Mouse (Mus musculus) hematopoietic stem cell, adult 5-6 weeks (primary cell): ENCODE measurements around the gene Hira. TPM values are rescaled to one million over a fixed set of nuclear protein-coding genes. Genes with fewer than 3 reads are reported as not detected.
A peak's percentile ranks its signal among the peaks of the same experiment; 100 is the strongest.
"Not testable (repeated sequence)": the region's sequence is repeated elsewhere in the genome, so short reads cannot be mapped to it uniquely, and the experiment has no call there.

Experiments used
- ATAC-seq, 2 experiments: fragments of 125-278 bp in 1 of 2; replicated peaks in 1 of 2; 2 replicates each; pipeline ENCODE4 v1.8.0; 2016 to 2017; ENCODE audit warnings: inconsistent platforms in 2 of 2, mild to moderate bottlenecking in 2 of 2, moderate number of reproducible peaks in 2 of 2, low read depth in 1 of 2, moderate TSS enrichment in 1 of 2; ENCODE audit not compliant: low FRiP score in 2 of 2, poor library complexity in 2 of 2, severe bottlenecking in 2 of 2, insufficient read depth in 1 of 2, low TSS enrichment in 1 of 2
- total RNA-seq: library from RNA; stranded (forward); fragments of 172-1452, 232-1000 nt; gene quantifications from 2 replicates; pipeline ENCODE4 v1.2.3, GENCODE M21; 2017

The Hira gene
- 65.7 and 77.8 TPM in 2 replicates for total RNA-seq

DNA sequence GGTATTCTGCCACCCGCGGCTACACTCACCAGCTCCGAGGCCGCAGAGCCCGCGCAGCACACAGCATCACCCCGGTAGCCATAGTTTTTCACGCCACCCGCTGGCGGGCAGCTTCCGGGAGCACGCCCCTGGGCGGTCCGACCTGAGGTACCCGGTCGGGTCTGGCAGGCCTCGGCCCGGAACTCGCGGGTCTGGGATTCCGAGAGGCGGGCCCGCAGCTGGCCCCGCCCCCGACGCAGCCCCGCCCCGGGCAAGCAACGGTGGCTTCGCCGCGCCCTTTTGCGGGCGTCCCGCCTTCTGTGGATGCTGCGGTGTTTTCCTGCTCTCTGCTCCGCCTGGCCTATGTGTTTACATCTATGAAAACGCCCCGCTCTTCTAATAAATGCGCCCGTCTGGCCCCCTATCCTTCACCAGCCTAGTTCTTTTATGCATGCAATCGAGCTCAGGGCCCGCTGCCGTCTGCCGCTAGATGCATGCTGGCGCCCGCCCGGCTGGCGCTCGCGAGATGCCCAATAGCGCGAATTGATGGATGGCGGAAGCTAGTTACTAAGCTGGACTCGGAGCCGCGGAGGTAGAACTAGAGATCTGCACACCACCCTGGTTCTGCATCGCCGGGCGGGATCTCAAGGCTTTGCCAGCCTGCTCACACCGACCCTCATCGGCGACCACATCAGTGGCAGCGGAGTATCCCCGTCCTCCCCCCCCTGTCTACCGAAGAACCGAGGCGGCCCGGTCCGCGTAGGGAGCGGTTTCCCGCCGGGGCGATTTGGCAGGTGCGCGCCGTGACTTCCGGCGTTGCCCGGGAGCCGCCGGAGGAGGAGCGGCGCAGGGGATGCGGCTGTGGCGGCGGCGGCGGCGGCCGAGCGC lies at the start of gene Hira, which contains the start of gene Mrpl40:
Gene Hira, plus strand, starts transcription at position 596 of the 867 bp plus-strand sequence.
Gene Mrpl40, minus strand, starts transcription at position 421 of the 867 bp plus-strand sequence.
- peak; percentile 82 to 88 for ATAC-seq

GRCm38 (mm10) chr16:18828630-18829029 lies 48.2 kb upstream of the Hira start:
- no peak for ATAC-seq

DNA sequence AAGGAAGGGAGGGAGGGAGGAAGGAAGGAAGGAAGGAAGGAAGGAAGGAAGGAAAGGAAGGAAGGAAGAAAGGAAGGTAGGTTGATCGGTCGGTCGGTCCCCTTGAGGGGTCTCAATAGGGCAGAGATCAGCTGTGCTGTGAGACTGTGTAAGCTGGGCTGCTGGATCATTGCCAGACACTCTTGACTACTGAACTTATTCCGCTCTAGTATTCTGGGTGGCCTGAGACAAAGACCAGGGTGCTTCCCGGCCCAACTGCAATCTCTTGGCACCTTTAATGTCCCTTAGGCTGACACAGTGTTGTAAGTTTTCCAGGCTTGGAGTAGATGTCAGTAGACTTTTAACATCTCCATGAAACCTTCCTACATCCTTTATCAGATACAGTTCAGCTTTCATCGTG lies 47.7 kb upstream of the Hira start:
- no peak for ATAC-seq

GRCm38 (mm10) chr16:18833486-18833885 lies 43.4 kb upstream of the Hira start:
- no peak for ATAC-seq

DNA sequence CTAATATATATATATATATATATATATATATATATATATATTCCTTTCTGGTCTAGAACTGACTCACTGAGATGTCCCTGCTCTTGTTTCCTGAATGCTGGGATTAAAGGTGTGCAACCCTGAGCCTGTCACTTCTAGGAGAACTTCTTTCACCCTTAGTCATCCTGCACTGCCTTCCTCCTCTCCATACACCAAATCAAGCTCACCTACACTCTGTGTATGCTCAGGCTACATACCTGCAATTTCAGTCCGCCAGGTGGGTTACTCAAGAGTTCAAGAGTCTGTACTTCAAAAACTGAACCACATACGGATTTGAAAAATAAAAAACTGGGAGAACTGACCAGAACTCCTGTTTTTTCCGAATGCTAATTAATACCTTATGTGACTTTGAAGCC lies 40.8 kb upstream of the Hira start:
- no peak for ATAC-seq

- peak; percentile 99 for ATAC-seq
These were observed 40.2 kb upstream of the Hira start, which contains the start of the genes 2510002D24Rik and Gm28539 for GRCm38 (mm10) chr16:18836468-18837208. TSS of gene 2510002D24Rik (plus strand) at chr16:18836578. TSS of gene Gm28539 (plus strand) at chr16:18836584.

GRCm38 (mm10) chr16:18838346-18838745 lies 38.5 kb upstream of the Hira start:
- ATAC-seq, result no peak

GRCm38 (mm10) chr16:18846301-18846820 lies 30.5 kb upstream of the Hira start:
- ATAC-seq, result no peak

DNA sequence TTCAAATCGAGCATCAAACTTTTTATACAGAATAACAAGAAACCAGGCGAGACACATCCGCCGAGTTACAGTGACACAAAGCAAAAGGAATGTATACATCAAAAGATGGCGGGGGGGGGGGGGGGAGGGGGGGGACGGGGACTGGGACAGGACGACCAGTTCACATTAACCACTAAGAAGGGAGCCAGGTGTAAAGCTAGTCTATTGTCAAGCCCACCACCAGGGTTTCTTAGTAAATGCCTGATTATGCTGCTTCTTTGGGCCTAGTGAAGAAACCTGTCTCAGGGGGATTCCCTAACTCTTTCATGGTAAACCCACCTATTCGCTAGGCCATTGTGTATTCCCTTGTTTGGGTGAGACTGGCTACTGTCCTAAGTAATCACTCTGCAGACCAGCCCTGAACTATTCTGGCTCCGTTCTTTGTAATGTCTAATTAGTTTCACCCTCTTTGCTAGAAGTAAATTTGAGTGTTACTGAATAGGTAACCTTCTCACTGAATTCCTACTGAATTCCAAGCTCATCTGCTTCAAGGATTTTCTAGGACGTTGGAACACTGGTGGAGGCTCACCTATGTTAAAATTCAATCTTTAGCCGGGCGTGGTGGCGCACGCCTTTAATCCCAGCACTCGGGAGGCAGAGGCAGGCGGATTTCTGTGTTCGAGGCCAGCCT lies 27.2 kb upstream of the Hira start:
- not testable (repeated sequence) for ATAC-seq

- ATAC-seq, result peak; percentile 32 to 48; a peak in 2 of 4 replicates
These were observed 18.3 kb upstream of the Hira start for GRCm38 (mm10) chr16:18858551-18858950.

DNA sequence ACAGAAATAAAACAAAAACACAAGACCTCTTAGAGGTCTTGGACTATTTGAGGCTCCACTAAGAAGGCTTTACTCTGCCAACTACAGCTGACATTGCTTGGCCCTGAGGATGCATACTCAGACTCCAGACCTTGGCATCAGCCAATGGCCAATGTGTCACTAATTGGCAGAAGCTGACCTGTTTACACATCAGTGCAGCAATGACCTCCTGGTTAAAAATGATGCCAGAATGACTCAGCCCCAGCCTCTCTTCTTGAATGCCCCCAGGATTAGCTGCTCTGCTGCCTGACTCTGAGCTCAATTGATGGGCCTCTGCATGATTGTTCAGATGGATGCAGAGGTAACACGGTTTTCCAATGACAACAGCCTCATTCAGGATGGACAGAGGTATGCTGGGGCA lies 16.7 kb upstream of the Hira start:
- no peak for ATAC-seq

DNA sequence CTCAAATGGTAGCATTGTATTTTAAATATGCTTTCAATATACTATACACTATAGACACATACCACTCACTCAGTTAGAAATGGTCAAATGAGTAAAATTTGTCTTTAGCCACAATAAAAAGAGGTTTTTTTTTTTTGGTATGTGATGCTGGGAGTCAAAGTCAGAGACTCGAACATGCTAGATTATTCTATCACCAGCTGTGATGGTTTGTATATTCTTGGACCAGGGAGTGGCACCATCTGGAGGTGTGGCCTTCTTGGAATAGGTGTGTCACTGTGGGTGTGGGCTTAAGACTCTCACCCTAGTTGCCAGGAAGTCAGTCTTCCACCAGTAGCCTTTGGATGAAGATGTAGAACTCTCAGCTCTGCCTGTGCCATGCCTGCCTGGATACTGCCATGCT lies 6.3 kb upstream of the Hira start:
- ATAC-seq, result not testable (repeated sequence)

DNA sequence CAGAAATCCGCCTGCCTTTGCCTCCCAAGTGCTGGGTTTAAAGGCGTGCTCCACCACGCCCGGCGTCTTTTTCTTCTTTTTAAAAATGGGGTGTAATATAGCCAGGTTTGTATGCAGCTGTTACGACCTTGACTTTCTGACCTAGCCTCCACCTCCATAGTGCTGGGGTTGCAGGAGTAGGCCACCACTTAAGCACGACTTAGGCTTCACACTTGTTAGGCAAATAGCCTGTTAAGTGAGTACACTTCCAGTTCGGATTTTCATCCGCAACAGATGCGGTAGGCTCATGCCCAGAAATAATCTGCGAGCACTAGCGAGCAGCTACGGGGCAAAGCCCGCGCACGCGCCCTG lies 771 bp upstream of the Hira start:
- no peak for ATAC-seq

DNA sequence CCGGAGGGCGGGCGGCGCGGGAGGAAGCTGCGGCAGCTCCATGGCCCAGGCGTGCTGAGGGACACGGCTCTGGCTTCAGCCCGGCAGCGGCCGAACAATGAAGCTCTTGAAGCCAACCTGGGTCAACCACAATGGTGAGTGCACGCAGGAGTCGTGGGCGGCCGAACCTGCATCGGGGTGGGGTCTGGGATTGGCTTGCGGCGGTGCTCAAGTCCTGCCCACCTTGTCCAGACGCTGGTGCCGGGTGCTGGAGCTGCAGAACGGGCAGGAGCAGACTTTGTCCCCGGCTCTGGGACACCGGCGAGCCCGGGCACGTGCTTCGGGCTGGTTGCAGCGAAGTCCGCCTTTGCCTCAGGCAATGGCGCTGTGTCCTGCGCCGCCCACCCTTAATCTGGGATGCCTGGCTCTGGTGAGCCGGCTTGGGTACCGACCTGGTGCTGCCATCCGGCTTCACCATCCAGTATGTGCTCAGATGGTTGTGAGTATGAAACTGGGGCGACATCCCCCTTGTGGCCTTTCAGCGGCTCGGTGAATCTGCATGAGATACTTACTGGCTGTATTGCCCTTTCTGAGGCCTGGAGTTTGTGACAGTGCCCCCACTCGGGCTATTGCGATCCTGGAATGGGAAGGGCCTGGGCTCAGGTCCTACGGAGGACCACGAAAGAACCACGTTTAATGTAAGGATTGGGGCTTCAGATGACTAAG lies 701 bp downstream of the Hira start:
- ATAC-seq, result peak; percentile 48 to 57

DNA sequence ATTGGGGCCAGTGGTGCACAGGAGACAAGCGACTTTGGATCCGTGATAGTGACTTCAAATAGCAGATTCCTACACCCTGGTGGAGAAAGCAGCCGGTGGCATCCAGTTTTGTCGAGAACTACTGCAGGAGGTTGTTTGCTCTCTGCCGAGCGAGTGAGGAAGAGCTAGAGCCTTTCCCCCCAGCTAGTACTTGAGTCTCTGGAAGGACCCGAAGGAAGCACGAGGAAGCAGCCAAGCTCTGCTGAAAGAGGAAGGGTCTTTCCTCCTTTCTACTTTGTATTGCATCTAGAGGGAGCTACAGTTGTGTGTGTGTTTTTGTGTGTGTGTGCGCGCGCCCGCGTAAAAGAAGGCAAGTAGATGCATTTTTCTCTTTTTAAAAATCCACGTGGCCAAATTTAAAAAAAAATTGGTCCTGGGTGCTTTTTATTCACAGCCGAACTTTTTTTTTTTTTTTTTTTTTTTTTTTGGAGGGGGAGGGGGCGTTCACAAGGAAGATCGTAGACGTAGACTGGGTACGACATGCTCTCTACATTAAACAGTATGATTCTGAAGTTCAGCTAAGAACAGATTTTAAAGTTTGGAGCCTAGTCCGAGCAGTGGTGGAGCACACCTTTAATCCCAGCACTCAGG lies 1.4 kb downstream of the Hira start:
- peak in 1 of 2 experiments; percentile 39; a peak in 3 of 4 replicates for ATAC-seq

DNA sequence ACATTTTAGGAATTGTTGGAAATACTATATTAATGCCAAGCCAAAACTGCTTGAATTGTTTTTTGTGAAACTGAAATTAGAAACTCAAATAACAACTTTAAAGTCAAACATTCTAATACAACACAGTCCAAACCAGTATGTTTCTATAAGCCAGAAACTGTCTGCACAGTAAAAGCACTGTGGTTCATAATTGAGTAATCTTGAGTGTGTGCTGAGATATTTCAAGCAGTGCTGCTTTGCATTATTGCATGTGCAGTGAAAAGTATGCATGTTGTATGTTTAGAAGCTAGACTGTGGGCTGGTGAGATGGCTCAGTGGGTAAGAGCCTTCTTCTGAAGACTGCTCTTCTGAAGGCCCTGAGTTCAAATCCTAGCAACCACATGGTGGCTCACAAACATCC lies 7.2 kb downstream of the Hira start:
- ATAC-seq, result no peak
